Mouse (Mus musculus): ENCODE measurements around the gene D930048N14Rik. TPM values are rescaled to one million over a fixed set of nuclear protein-coding genes. Genes with fewer than 3 reads are reported as not detected.

Gene D930048N14Rik
- total and polyA plus RNA-seq, 3 experiments = 0.39 to 2.1 TPM; not detected in 1

DNA sequence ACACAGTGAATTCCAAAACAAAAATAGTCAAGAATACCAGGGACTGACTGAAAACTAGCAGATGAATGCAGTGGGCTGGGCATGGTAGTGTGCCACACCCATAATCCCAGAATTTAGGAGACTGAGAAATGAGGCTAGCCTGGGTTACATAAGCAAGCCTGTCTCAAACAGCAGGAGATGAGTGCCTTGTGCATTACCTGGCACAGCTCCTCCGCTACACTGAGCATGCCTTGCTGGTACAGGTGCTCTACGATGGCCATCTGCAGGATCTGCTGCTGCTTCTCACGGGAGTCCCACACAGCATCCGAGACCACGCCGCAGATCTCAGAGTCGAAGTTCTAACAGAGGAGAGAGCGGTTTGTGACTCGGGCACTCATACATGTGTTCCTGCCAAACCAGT, 23.3 kb upstream of the D930048N14Rik start:
- TF ChIP-seq UBTF (IDR thresholded peaks at IDR 0.05; ENCODE audit: borderline replicate concordance, insufficient read depth, low read depth, low read length) (no peak), TBP (IDR thresholded peaks at IDR 0.05; ENCODE audit: low read depth, low read length) (no peak), USF1 (IDR thresholded peaks at IDR 0.05; ENCODE audit: low read depth, low read length) (no peak), POLR2AphosphoS2 (IDR thresholded peaks at IDR 0.05; ENCODE audit: low read length) (no peak), NRF1 (IDR thresholded peaks at IDR 0.05; ENCODE audit: insufficient read depth, low read depth, low read length, poor library complexity, severe bottlenecking) (no peak), SIN3A (IDR thresholded peaks at IDR 0.05; ENCODE audit: low read length) (no peak), KAT2A (conservative IDR thresholded peaks at IDR 0.05; ENCODE audit: low read depth, low read length) (no peak), MAFK (IDR thresholded peaks at IDR 0.05; ENCODE audit: borderline replicate concordance, low read depth, low read length) (no peak), ZMIZ1 (IDR thresholded peaks at IDR 0.05; ENCODE audit: low read depth, low read length) (no peak), E2F4 (IDR thresholded peaks at IDR 0.05; ENCODE audit: borderline replicate concordance, low read depth, low read length) (no peak), CHD2 (IDR thresholded peaks at IDR 0.05; ENCODE audit: low read length) (no peak)
- Histone ChIP-seq H3K79me2 (ENCODE audit: control insufficient read depth, insufficient read depth, low read length, poor library complexity) (peaks cover 17% of the 10 kb centered on the region), H3K9ac (ENCODE audit: control insufficient read depth, low read depth, low read length, poor library complexity, severe bottlenecking) (no peak overlapping the region), H3K27ac (ENCODE audit: control insufficient read depth, low read depth, low read length) (no peak overlapping the region), H3K36me3 (ENCODE audit: control insufficient read depth in 1 of 2, insufficient read depth in 2 of 2, low read length in 2 of 2) (peaks cover 16 to 46% of the 10 kb centered on the region in 2 experiments), H3K27me3 (ENCODE audit: control insufficient read depth in 1 of 2, insufficient read depth in 2 of 2, low read length in 2 of 2) (no peaks in the 10 kb centered on the region), H3K4me1 (ENCODE audit: control insufficient read depth in 1 of 2, insufficient read depth in 2 of 2, low read length in 2 of 2) (peaks cover 7 to 42% of the 10 kb centered on the region in 2 experiments; a peak in 3 of 4 replicates), H3K4me3 (ENCODE audit: control insufficient read depth in 1 of 2, insufficient read depth in 1 of 2, low read depth in 2 of 2, low read length in 2 of 2) (no peak overlapping the region), H3K9me3 (replicated peaks; ENCODE audit: insufficient read depth, low read length) (no peaks in the 10 kb centered on the region)
- DNase-seq (ENCODE audit: low read depth, low spot score) = no peak

DNA sequence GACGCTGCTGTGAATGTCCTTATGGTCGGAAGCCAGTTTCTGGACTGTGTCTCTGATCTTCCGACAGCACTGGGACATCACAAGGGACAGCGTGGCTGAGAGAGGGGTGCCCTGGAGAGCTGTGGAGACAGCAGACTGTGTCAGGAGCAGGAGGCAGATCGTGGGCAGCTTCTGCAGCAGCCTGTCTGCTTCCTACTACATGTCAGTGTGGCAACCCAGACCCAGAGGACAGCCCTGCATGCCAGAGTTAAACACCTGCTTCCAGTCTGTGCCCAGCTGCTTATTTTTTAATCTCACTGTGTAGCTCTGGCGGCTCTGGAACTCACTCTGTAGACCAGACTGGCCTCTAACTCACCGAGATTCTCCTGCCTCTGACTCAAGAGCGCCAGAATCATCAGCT, 22.8 kb upstream of the D930048N14Rik start:
- TF ChIP-seq TBP (IDR thresholded peaks at IDR 0.05; ENCODE audit: low read depth, low read length) = no peak
- TF ChIP-seq TAL1 (IDR thresholded peaks at IDR 0.05; ENCODE audit: low read length) = 0 out of 2 replicates have a peak, but pooled peaks have one; percentile 4
- TF ChIP-seq TCF12 (IDR thresholded peaks at IDR 0.05; ENCODE audit: low read depth, low read length) = 0 out of 2 replicates have a peak, but pooled peaks have one; percentile 5
- Histone ChIP-seq H3K9me3 (replicated peaks; ENCODE audit: insufficient read depth, low read length) (no peaks in the 10 kb centered on the region), H3K27ac (ENCODE audit: control insufficient read depth, low read depth, low read length) (no peak overlapping the region), H3K4me3 (ENCODE audit: control insufficient read depth in 1 of 2, insufficient read depth in 1 of 2, low read depth in 2 of 2, low read length in 2 of 2) (no peak overlapping the region), H3K36me3 (ENCODE audit: control insufficient read depth in 1 of 2, insufficient read depth in 2 of 2, low read length in 2 of 2) (peaks cover 11 to 44% of the 10 kb centered on the region in 2 experiments), H3K79me2 (ENCODE audit: control insufficient read depth, insufficient read depth, low read length, poor library complexity) (peaks cover 18% of the 10 kb centered on the region; the same call in 1 of the 2 replicates), H3K27me3 (ENCODE audit: control insufficient read depth in 1 of 2, insufficient read depth in 2 of 2, low read length in 2 of 2) (no peaks in the 10 kb centered on the region), H3K9ac (ENCODE audit: control insufficient read depth, low read depth, low read length, poor library complexity, severe bottlenecking) (no peak overlapping the region), H3K4me1 (ENCODE audit: control insufficient read depth in 1 of 2, insufficient read depth in 2 of 2, low read length in 2 of 2) (peaks cover 7 to 44% of the 10 kb centered on the region in 2 experiments; a peak in 3 of 4 replicates)
- no peak for DNase-seq (ENCODE audit: low read depth, low spot score)
